Mouse (Mus musculus) midbrain, embryonic 14.5 days (tissue): ENCODE data around the gene Zfp697. TPM values are rescaled to one million over a fixed set of nuclear protein-coding genes. Genes with fewer than 3 reads are reported as not detected.

ENCODE experiments used
- ATAC-seq: fragments of 200-750 bp; cut with Nextera tagmentation; 2 replicates; pipeline ENCODE4 v1.8.0; 2017; ENCODE audit warnings: moderate number of reproducible peaks, moderate library complexity; ENCODE audit not compliant: low FRiP score, low TSS enrichment
- DNase-seq: peaks from one replicate; pipeline ENCODE4 v3.0.0-alpha.2; 2015
- H3K27ac ChIP-seq: fragments of 300-500 bp; sonication (generic); replicated peaks from 2 replicates; pipeline ENCODE4 v1.5.1; 2014; ENCODE audit warnings: mild to moderate bottlenecking, low read depth, low read length, moderate library complexity
- H3K27me3 ChIP-seq: fragments of 300-500 bp; sonication (generic); 2 replicates; pipeline ENCODE4 v1.6.1; 2014; ENCODE audit warnings: low read length, control low read depth, mixed read lengths; ENCODE audit not compliant: control insufficient read depth, insufficient read depth
- H3K36me3 ChIP-seq: fragments of 300-500 bp; sonication (generic); 2 replicates; pipeline ENCODE4 v1.6.1; 2014; ENCODE audit warnings: low read length, control low read depth; ENCODE audit not compliant: control insufficient read depth, insufficient read depth
- H3K4me1 ChIP-seq: fragments of 300-500 bp; sonication (generic); 2 replicates; pipeline ENCODE4 v1.6.1; 2014; ENCODE audit warnings: mild to moderate bottlenecking, antibody characterized with exemption, low read length, control low read depth; ENCODE audit not compliant: control insufficient read depth, insufficient read depth
- H3K4me2 ChIP-seq: fragments of 300-500 bp; sonication (generic); 2 replicates; pipeline ENCODE4 v1.6.1; 2014; ENCODE audit warnings: mild to moderate bottlenecking, low read length, moderate library complexity
- H3K4me3 ChIP-seq: fragments of 300-500 bp; sonication (generic); replicated peaks from 2 replicates; pipeline ENCODE4 v1.5.1; 2014; ENCODE audit warnings: low read depth, low read length
- H3K9ac ChIP-seq: fragments of 300-500 bp; sonication (generic); replicated peaks from 2 replicates; pipeline ENCODE4 v1.6.1; 2014; ENCODE audit warnings: mild to moderate bottlenecking, low read length, moderate library complexity
- H3K9me3 ChIP-seq: fragments of 300-500 bp; sonication (generic); 2 replicates; pipeline ENCODE4 v1.6.1; 2016; ENCODE audit warnings: low read length, control low read depth, mixed read lengths; ENCODE audit not compliant: control insufficient read depth
- WGBS: fragments of 180-500 bp; shearing (Covaris S2); extraction: QIAGEN DNeasy Blood & Tissue Kit; methylation state at CpG from one replicate; pipeline ENCODE4 v1.1.7; 2014; 5-methylcytosine and 5-hydroxymethylcytosine counted together
- polyA plus RNA-seq: library from polyadenylated mRNA; unstranded; fragments of >200 nt; fragmentation: Nextera tagmentation; extraction: Ambion mirVana; gene quantifications from 2 replicates; pipeline ENCODE4 v1.2.1, GENCODE M21; 2014

Zfp697 gene
- polyA plus RNA-seq, 1 experiment from 2014 or later = 21.3 TPM

GRCm38 (mm10) chr3:98422926-98423325, 40.7 kb downstream of the Zfp697 start:
- no peak overlapping the region for H3K9ac ChIP-seq
- no peaks in the 10 kb centered on the region for H3K9me3 ChIP-seq
- ATAC-seq (no peak), DNase-seq (no peak)
- no peak overlapping the region for H3K4me2 ChIP-seq
- peaks cover 4% of the 10 kb centered on the region; the same call in 1 of the 2 replicates for H3K27me3 ChIP-seq
- WGBS = 94% methylated on average over 4 of the region's 4 CpGs
- H3K36me3 ChIP-seq = peaks cover 8% of the 10 kb centered on the region; the same call in 1 of the 2 replicates
- H3K4me1 ChIP-seq = peaks cover 10% of the 10 kb centered on the region; the same call in 1 of the 2 replicates
- no peak overlapping the region for H3K4me3 ChIP-seq
- H3K27ac ChIP-seq = no peak overlapping the region

GRCm38 (mm10) chr3:98426749-98427148, 44.5 kb downstream of the Zfp697 start:
- Histone ChIP-seq H3K27ac (no peak overlapping the region), H3K36me3 (peaks cover 8% of the 10 kb centered on the region; the same call in 1 of the 2 replicates), H3K4me2 (peak overlapping the region; percentile 90), H3K9ac (no peak overlapping the region), H3K4me1 (peaks cover 20% of the 10 kb centered on the region; the same call in 1 of the 2 replicates), H3K9me3 (no peaks in the 10 kb centered on the region), H3K4me3 (peak overlapping the region; percentile 46; the same call in 1 of the 2 replicates), H3K27me3 (peaks cover 17% of the 10 kb centered on the region)
- 0 out of 2 replicates have a peak, but pooled peaks have one; percentile 1 for ATAC-seq
- 44% methylated on average over 5 of the region's 5 CpGs for WGBS
- DNase-seq = no peak

DNA sequence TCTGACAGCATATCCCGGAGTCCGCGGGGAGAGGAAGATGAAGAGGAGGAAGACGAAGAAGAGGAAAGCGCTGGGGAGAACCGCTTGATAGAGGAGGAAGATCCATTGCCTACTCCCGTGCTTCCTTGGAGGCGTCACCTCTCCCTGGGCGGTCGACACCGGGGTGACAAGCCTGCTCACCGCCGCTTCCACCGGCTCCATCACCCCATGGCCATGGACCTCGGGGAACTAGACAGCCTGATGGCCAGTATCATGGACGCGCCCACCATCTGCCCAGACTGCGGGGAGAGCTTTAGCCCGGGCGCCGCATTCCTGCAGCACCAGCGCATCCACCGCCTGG, 45.0 kb downstream of the Zfp697 start:
- Histone ChIP-seq H3K4me2 (peak overlapping the region; percentile 90), H3K9ac (peak overlapping the region; percentile 44), H3K36me3 (peaks cover 8% of the 10 kb centered on the region; the same call in 1 of the 2 replicates), H3K27ac (0 out of 2 replicates have a peak overlapping the region, but pooled peaks have one; percentile 5), H3K4me3 (peak overlapping the region; percentile 46), H3K27me3 (peaks cover 17% of the 10 kb centered on the region), H3K9me3 (no peaks in the 10 kb centered on the region), H3K4me1 (peaks cover 20% of the 10 kb centered on the region; the same call in 1 of the 2 replicates)
- no peak for DNase-seq
- under 1% methylated on average over 23 of the region's 23 CpGs for WGBS
- ATAC-seq = no peak

DNA sequence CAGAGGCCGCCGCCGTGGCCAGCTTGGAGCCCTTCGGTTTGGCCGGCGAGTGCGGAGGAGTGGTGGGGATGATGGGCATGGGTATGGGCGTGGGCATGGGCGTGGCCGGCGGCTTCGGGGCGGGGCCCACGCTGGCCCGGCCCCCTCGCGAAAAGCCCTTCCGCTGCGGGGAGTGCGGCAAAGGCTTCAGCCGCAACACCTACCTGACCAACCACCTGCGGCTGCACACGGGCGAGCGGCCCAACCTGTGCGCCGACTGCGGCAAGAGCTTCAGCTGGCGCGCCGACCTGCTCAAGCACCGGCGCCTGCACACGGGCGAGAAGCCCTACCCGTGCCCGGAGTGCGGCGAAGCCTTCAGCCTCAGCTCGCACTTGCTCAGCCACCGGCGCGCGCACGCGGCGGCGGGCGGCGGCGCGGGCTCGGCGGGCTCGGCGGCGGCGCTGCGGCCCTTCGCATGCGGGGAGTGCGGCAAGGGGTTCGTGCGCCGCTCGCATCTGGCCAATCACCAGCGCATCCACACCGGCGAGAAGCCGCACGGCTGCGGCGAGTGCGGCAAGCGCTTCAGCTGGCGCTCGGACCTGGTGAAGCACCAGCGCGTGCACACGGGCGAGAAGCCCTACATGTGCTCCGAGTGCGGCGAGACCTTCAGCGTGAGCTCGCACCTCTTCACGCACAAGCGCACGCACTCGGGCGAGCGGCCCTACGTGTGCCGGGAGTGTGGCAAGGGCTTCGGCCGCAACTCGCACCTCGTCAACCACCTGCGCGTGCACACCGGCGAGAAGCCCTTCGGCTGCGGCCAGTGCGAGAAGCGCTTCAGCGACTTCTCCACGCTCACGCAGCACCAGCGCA, 45.6 kb downstream of the Zfp697 start:
- H3K4me2 ChIP-seq = peak overlapping the region; percentile 90
- H3K9ac ChIP-seq = peak overlapping the region; percentile 44
- peaks cover 17% of the 10 kb centered on the region for H3K27me3 ChIP-seq
- peak overlapping the region; percentile 46 for H3K4me3 ChIP-seq
- no peaks in the 10 kb centered on the region for H3K9me3 ChIP-seq
- peak; percentile 90 for ATAC-seq
- H3K36me3 ChIP-seq = peaks cover 8% of the 10 kb centered on the region; the same call in 1 of the 2 replicates
- DNase-seq = peak; percentile 80
- H3K4me1 ChIP-seq = peaks cover 20% of the 10 kb centered on the region; the same call in 1 of the 2 replicates
- H3K27ac ChIP-seq = 0 out of 2 replicates have a peak overlapping the region, but pooled peaks have one; percentile 5
- WGBS = under 1% methylated on average over 108 of the region's 110 CpGs

GRCm38 (mm10) chr3:98428449-98428775, 46.2 kb downstream of the Zfp697 start:
- Histone ChIP-seq H3K9ac (peak overlapping the region; percentile 44), H3K4me3 (peak overlapping the region; percentile 46), H3K27ac (0 out of 2 replicates have a peak overlapping the region, but pooled peaks have one; percentile 5), H3K4me2 (peak overlapping the region; percentile 90), H3K9me3 (no peaks in the 10 kb centered on the region), H3K36me3 (peaks cover 8% of the 10 kb centered on the region; the same call in 1 of the 2 replicates), H3K4me1 (peaks cover 20% of the 10 kb centered on the region; the same call in 1 of the 2 replicates), H3K27me3 (peaks cover 17% of the 10 kb centered on the region)
- DNase-seq = no peak
- WGBS = 5% methylated on average over 17 of the region's 17 CpGs
- ATAC-seq = no peak; the same call in none of the 2 replicates

GRCm38 (mm10) chr3:98428928-98429525, 46.8 kb downstream of the Zfp697 start:
- Histone ChIP-seq H3K27me3 (peaks cover 17% of the 10 kb centered on the region), H3K27ac (no peak overlapping the region), H3K9ac (no peak overlapping the region), H3K4me1 (peaks cover 20% of the 10 kb centered on the region; the same call in 1 of the 2 replicates), H3K9me3 (no peaks in the 10 kb centered on the region), H3K4me3 (no peak overlapping the region), H3K36me3 (peaks cover 8% of the 10 kb centered on the region; the same call in 1 of the 2 replicates), H3K4me2 (no peak overlapping the region)
- 30% methylated on average over 8 of the region's 8 CpGs for WGBS
- DNase-seq (no peak), ATAC-seq (no peak)

GRCm38 (mm10) chr3:98434088-98434816, 52.0 kb downstream of the Zfp697 start:
- peak; percentile 55 for ATAC-seq
- no peak overlapping the region for H3K4me2 ChIP-seq

GRCm38 (mm10) chr3:98435030-98435429, 52.8 kb downstream of the Zfp697 start:
- Histone ChIP-seq H3K4me3 (no peak overlapping the region), H3K9ac (no peak overlapping the region), H3K27me3 (no peaks in the 10 kb centered on the region), H3K4me1 (no peaks in the 10 kb centered on the region), H3K9me3 (no peaks in the 10 kb centered on the region), H3K4me2 (no peak overlapping the region), H3K27ac (no peak overlapping the region), H3K36me3 (no peaks in the 10 kb centered on the region)
- ATAC-seq = no peak
- DNase-seq = no peak
- 74% methylated on average over 1 of the region's 1 CpGs for WGBS

More at GRCm38 (mm10) chr3:98434088-98434816, 52.0 kb downstream of the Zfp697 start:
- no peaks in the 10 kb centered on the region for H3K9me3 ChIP-seq
- H3K4me1 ChIP-seq = no peaks in the 10 kb centered on the region
- no peak for DNase-seq
- no peak overlapping the region for H3K4me3 ChIP-seq
- 20% methylated on average over 1 of the region's 1 CpGs for WGBS
- H3K9ac ChIP-seq = no peak overlapping the region
- no peak overlapping the region for H3K27ac ChIP-seq
- H3K27me3 ChIP-seq = peaks cover 1% of the 10 kb centered on the region; the same call in 1 of the 2 replicates
- no peaks in the 10 kb centered on the region for H3K36me3 ChIP-seq
